In the genomic region with DNA sequence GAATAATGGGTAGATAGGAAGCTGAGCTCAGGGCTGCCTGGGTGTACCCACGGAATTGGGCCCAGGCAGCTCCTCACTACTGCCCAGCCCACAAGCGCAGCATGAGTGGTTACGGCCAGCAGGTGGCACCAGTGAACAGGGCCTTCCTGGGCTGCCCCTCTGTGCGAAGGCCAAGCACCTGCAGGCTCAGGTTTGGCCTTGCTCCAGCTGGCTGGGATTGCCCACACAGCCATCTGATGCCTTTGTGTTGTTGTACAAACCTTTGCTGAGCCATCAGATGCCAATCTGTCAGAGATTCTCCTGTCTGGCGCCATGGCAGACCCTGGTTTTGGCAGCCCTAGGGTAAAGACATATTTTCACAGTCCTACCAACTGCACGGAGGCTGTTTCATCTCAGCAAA, we compare ENCODE assay signal across 9 mouse cellular contexts. TPM values are rescaled to one million over a fixed set of nuclear protein-coding genes. Genes with fewer than 3 reads are reported as not detected.
DNase-seq lines count a peak whose midpoint lies in the region; ATAC-seq and TF ChIP-seq lines count a peak whose summit lies in the region.
"Had no signal": no experiment of that assay in that cellular context is flagged by ENCODE, and none has a peak within 500 bp of the region (broad histone marks: within the 10 kb centered on the region; RNA-seq: fewer than 3 reads in every experiment).

No protein-coding gene starts in this region.

- no peak for TF ChIP-seq POLR2A in ES-Bruce4 (IDR thresholded peaks at IDR 0.05; ENCODE audit: insufficient read depth, low read length)
- TF ChIP-seq POLR2A in bone marrow macrophage, adult 2 months (IDR thresholded peaks at IDR 0.05; ENCODE audit: borderline replicate concordance, low read depth, low read length) = no peak
- no peak for TF ChIP-seq POLR2A in thymus, adult 2 months (IDR thresholded peaks at IDR 0.05; ENCODE audit: control insufficient read depth, extremely low read depth, insufficient read depth, low read length, poor library complexity)

- H3K9ac ChIP-seq in ES-Bruce4 (ENCODE audit: low read depth, poor library complexity, severe bottlenecking) = no peak overlapping the region
- H3K9ac ChIP-seq in embryonic facial prominence, embryonic 12.5 days = no peak overlapping the region
- H3K9ac ChIP-seq in heart, embryonic 12.5 days = no peak overlapping the region
- H3K9ac ChIP-seq in kidney, postnatal 0 days (ENCODE audit: low read depth, low read length) = no peak overlapping the region

- peak; percentile 85 for DNase-seq in kidney, postnatal 0 days (ENCODE audit: low spot score)
- peak; percentile 71 to 80 for DNase-seq in lung, adult 18-20 months
- DNase-seq in thymus, adult 2 months = peak; percentile 73

- H3K4me3 ChIP-seq in ES-Bruce4 (ENCODE audit: low read depth, low read length) = no peak overlapping the region
- no peak overlapping the region for H3K4me3 ChIP-seq in bone marrow macrophage, adult 2 months (ENCODE audit: insufficient read depth, low read length)
- no peak overlapping the region for H3K4me3 ChIP-seq in embryonic facial prominence, embryonic 12.5 days
- H3K4me3 ChIP-seq in heart, embryonic 12.5 days = no peak overlapping the region
- H3K4me3 ChIP-seq in kidney, postnatal 0 days (replicated peaks; ENCODE audit: low read depth, low read length) = no peak overlapping the region
- H3K4me3 ChIP-seq in thymus, adult 2 months (ENCODE audit: control insufficient read depth, insufficient read depth, low read length) = no peak overlapping the region

- 0 out of 2 replicates have a peak, but pooled peaks have one; percentile 42 for ATAC-seq in embryonic facial prominence, embryonic 12.5 days (ENCODE audit: insufficient number of reproducible peaks, insufficient read depth, low FRiP score, low TSS enrichment)
- 0 out of 2 replicates have a peak, but pooled peaks have one; percentile 44 for ATAC-seq in heart, embryonic 12.5 days (ENCODE audit: insufficient number of reproducible peaks, low FRiP score)
- peak; percentile 77; the same call in 1 of the 2 replicates for ATAC-seq in kidney, postnatal 0 days (replicated peaks; ENCODE audit: low FRiP score, low read depth)
- peak; percentile 75 for ATAC-seq in neutrophil, adult 5-6 weeks (ENCODE audit: extremely low read depth, insufficient number of reproducible peaks, low FRiP score, poor library complexity, severe bottlenecking)

- H3K27me3 ChIP-seq in ES-Bruce4 (ENCODE audit: control insufficient read depth, insufficient read depth, low read length, poor library complexity, severe bottlenecking) = no peaks in the 10 kb centered on the region
- no peaks in the 10 kb centered on the region for H3K27me3 ChIP-seq in embryonic facial prominence, embryonic 12.5 days
- H3K27me3 ChIP-seq in heart, embryonic 12.5 days (replicated peaks) = no peaks in the 10 kb centered on the region
- H3K27me3 ChIP-seq in kidney, postnatal 0 days (ENCODE audit: insufficient read depth, low read length) = no peaks in the 10 kb centered on the region
- no peaks in the 10 kb centered on the region for H3K27me3 ChIP-seq in thymus, adult 2 months (ENCODE audit: control insufficient read depth, insufficient read depth, low read length)

- no peaks in the 10 kb centered on the region for H3K36me3 ChIP-seq in ES-Bruce4 (ENCODE audit: control insufficient read depth, insufficient read depth, low read length, poor library complexity, severe bottlenecking)
- no peaks in the 10 kb centered on the region for H3K36me3 ChIP-seq in embryonic facial prominence, embryonic 12.5 days
- peaks cover 28% of the 10 kb centered on the region for H3K36me3 ChIP-seq in heart, embryonic 12.5 days
- H3K36me3 ChIP-seq in kidney, postnatal 0 days (ENCODE audit: insufficient read depth, low read length) = no peaks in the 10 kb centered on the region; the same call in 1 of the 2 replicates
- H3K36me3 ChIP-seq in thymus, adult 2 months (ENCODE audit: control insufficient read depth, insufficient read depth, low read length) = peaks cover 24% of the 10 kb centered on the region

- WGBS in embryonic facial prominence, embryonic 12.5 days = 30% methylated on average over 6 of the region's 6 CpGs
- 28% methylated on average over 6 of the region's 6 CpGs for WGBS in heart, embryonic 12.5 days
- WGBS in kidney, postnatal 0 days = 36% methylated on average over 6 of the region's 6 CpGs
- WGBS in thymus, adult 2 months = 17% methylated on average over 6 of the region's 6 CpGs

- peak; percentile 91 for TF ChIP-seq CTCF in ES-Bruce4 (IDR thresholded peaks at IDR 0.05; ENCODE audit: low read depth, low read length)
- TF ChIP-seq CTCF in bone marrow macrophage, adult 2 months (IDR thresholded peaks at IDR 0.05; ENCODE audit: low read depth, low read length) = peak; percentile 56; the same call in 1 of the 2 replicates
- peak; percentile 92 for TF ChIP-seq CTCF in kidney, postnatal 0 days (IDR thresholded peaks at IDR 0.05; ENCODE audit: low read depth)
- peak; percentile 97 for TF ChIP-seq CTCF in thymus, adult 2 months (IDR thresholded peaks at IDR 0.05; ENCODE audit: borderline replicate concordance, control insufficient read depth, extremely low read depth, insufficient read depth, low read length, poor library complexity)

- no peaks in the 10 kb centered on the region for H3K9me3 ChIP-seq in ES-Bruce4 (replicated peaks; ENCODE audit: control insufficient read depth, insufficient read depth, low read length, poor library complexity, severe bottlenecking)
- no peaks in the 10 kb centered on the region for H3K9me3 ChIP-seq in embryonic facial prominence, embryonic 12.5 days
- no peaks in the 10 kb centered on the region for H3K9me3 ChIP-seq in heart, embryonic 12.5 days (replicated peaks)
- no peaks in the 10 kb centered on the region for H3K9me3 ChIP-seq in kidney, postnatal 0 days (replicated peaks; ENCODE audit: low read length)

- 0 out of 2 replicates have a peak, but pooled peaks have one; percentile 40 for TF ChIP-seq EP300 in ES-Bruce4 (IDR thresholded peaks at IDR 0.05; ENCODE audit: insufficient read depth, low read depth, low read length)

- H3K4me2 ChIP-seq in embryonic facial prominence, embryonic 12.5 days (replicated peaks) = no peak overlapping the region
- no peak overlapping the region for H3K4me2 ChIP-seq in heart, embryonic 12.5 days
- no peak overlapping the region for H3K4me2 ChIP-seq in kidney, postnatal 0 days (ENCODE audit: low read length)

- peak overlapping the region; percentile 45 for H3K27ac ChIP-seq in ES-Bruce4 (ENCODE audit: insufficient read depth, low read length)
- no peak overlapping the region for H3K27ac ChIP-seq in bone marrow macrophage, adult 2 months (ENCODE audit: insufficient read depth, low read depth, low read length)
- no peak overlapping the region for H3K27ac ChIP-seq in embryonic facial prominence, embryonic 12.5 days
- no peak overlapping the region for H3K27ac ChIP-seq in heart, embryonic 12.5 days (ENCODE audit: poor library complexity, severe bottlenecking)
- H3K27ac ChIP-seq in kidney, postnatal 0 days = no peak overlapping the region
- no peak overlapping the region for H3K27ac ChIP-seq in thymus, adult 2 months (ENCODE audit: control insufficient read depth, insufficient read depth, low read length)

- H3K4me1 ChIP-seq in ES-Bruce4 (ENCODE audit: control insufficient read depth, insufficient read depth, low read length) = peaks cover 4% of the 10 kb centered on the region
- peaks cover 13% of the 10 kb centered on the region for H3K4me1 ChIP-seq in bone marrow macrophage, adult 2 months (ENCODE audit: control insufficient read depth, insufficient read depth, low read length)
- no peaks in the 10 kb centered on the region for H3K4me1 ChIP-seq in embryonic facial prominence, embryonic 12.5 days
- H3K4me1 ChIP-seq in heart, embryonic 12.5 days (replicated peaks) = peaks cover 22% of the 10 kb centered on the region
- no peaks in the 10 kb centered on the region for H3K4me1 ChIP-seq in kidney, postnatal 0 days (replicated peaks; ENCODE audit: insufficient read depth, low read length)
- peaks cover 23% of the 10 kb centered on the region for H3K4me1 ChIP-seq in thymus, adult 2 months (replicated peaks; ENCODE audit: control insufficient read depth, insufficient read depth, low read length)

RNA-seq across cellular contexts. Expression of gene Tm6sf1, which starts 9.4 kb away (rescaled TPM):
- 9.7 and 10.1 TPM in 2 replicates for polyA plus RNA-seq in ES-Bruce4 (2011; ENCODE audit: insufficient read depth, insufficient read length, low read depth, missing spikeins)
- polyA plus RNA-seq in bone marrow macrophage, adult 2 months (2012; ENCODE audit: insufficient read depth, insufficient read length, missing spikeins) = 241 and 248 TPM in 2 replicates
- 15.8 and 16.0 TPM in 2 replicates for polyA plus RNA-seq in embryonic facial prominence, embryonic 12.5 days (2016; fragmentation: Nextera tagmentation; extraction: Ambion mirVana)
- polyA plus RNA-seq in heart, embryonic 12.5 days (2016; fragmentation: Nextera tagmentation; extraction: Ambion mirVana) = 25.0 and 26.8 TPM in 2 replicates
- 10.4 TPM in 2 replicates for polyA plus RNA-seq in kidney, postnatal 0 days (2015; fragmentation: Nextera tagmentation; extraction: Ambion mirVana)
- 147 and 181 TPM in 2 replicates for total RNA-seq in neutrophil, adult 5-6 weeks (2017)
- polyA plus RNA-seq in thymus, adult 2 months (2012; rRNA removed) = 210 and 229 TPM in 2 replicates

RNA-seq across cellular contexts. Expression of gene Gm10160, which starts 12.6 kb away (rescaled TPM):
- polyA plus RNA-seq in ES-Bruce4 (2011; ENCODE audit: insufficient read depth, insufficient read length, low read depth, missing spikeins) = not detected in 2 replicates
- not detected in 2 replicates for polyA plus RNA-seq in bone marrow macrophage, adult 2 months (2012; ENCODE audit: insufficient read depth, insufficient read length, missing spikeins)
- not detected in 2 replicates for polyA plus RNA-seq in embryonic facial prominence, embryonic 12.5 days (2016; fragmentation: Nextera tagmentation; extraction: Ambion mirVana)
- polyA plus RNA-seq in heart, embryonic 12.5 days (2016; fragmentation: Nextera tagmentation; extraction: Ambion mirVana) = not detected in 2 replicates
- polyA plus RNA-seq in kidney, postnatal 0 days (2015; fragmentation: Nextera tagmentation; extraction: Ambion mirVana) = not detected in 2 replicates
- total RNA-seq in neutrophil, adult 5-6 weeks (2017) = not detected in 2 replicates
- polyA plus RNA-seq in thymus, adult 2 months (2012; rRNA removed) = not detected in 2 replicates
- total RNA-seq: left cerebral cortex, postnatal 36 days had no signal

RNA-seq across cellular contexts. Expression of gene Btbd1, which starts 38.9 kb away (rescaled TPM):
- 150 and 152 TPM in 2 replicates for polyA plus RNA-seq in ES-Bruce4 (2011; ENCODE audit: insufficient read depth, insufficient read length, low read depth, missing spikeins)
- 101 and 104 TPM in 2 replicates for polyA plus RNA-seq in bone marrow macrophage, adult 2 months (2012; ENCODE audit: insufficient read depth, insufficient read length, missing spikeins)
- 83.2 and 86.0 TPM in 2 replicates for polyA plus RNA-seq in embryonic facial prominence, embryonic 12.5 days (2016; fragmentation: Nextera tagmentation; extraction: Ambion mirVana)
- 111 and 114 TPM in 2 replicates for polyA plus RNA-seq in heart, embryonic 12.5 days (2016; fragmentation: Nextera tagmentation; extraction: Ambion mirVana)
- 71.1 and 76.5 TPM in 2 replicates for polyA plus RNA-seq in kidney, postnatal 0 days (2015; fragmentation: Nextera tagmentation; extraction: Ambion mirVana)
- total RNA-seq in neutrophil, adult 5-6 weeks (2017) = 115 and 116 TPM in 2 replicates
- polyA plus RNA-seq in thymus, adult 2 months (2012; rRNA removed) = 37.5 and 45.2 TPM in 2 replicates
